Mouse (Mus musculus): Measurements from ENCODE around the gene Gm49510.

Gm49510 gene

GRCm38 (mm10) chr15:78899409-78899739, at the start of gene Gm49510:
Gm49510 (plus strand) TSS chr15:78899667.
- no peak for DNase-seq (ENCODE audit: inconsistent age in 2 of 2, low spot score in 1 of 2)

- peak in 1 of 2 experiments; percentile 56 for DNase-seq (ENCODE audit: inconsistent age in 2 of 2, low spot score in 1 of 2)
Measured at GRCm38 (mm10) chr15:78850059-78850824, 49.2 kb upstream of the Gm49510 start.

- peak in 1 of 2 experiments; percentile 69 for DNase-seq (ENCODE audit: inconsistent age in 2 of 2, low spot score in 1 of 2)
Measured at GRCm38 (mm10) chr15:78850944-78851343, 48.5 kb upstream of the Gm49510 start.

- DNase-seq (ENCODE audit: inconsistent age in 2 of 2, low spot score in 1 of 2) = peak; percentile 91 to 97
Measured at GRCm38 (mm10) chr15:78851505-78852153, 47.8 kb upstream of the Gm49510 start.

- DNase-seq (ENCODE audit: inconsistent age in 2 of 2, low spot score in 1 of 2) = no peak
Measured at GRCm38 (mm10) chr15:78855303-78855965, 44.0 kb upstream of the Gm49510 start, which contains the start of gene Lgals2. Lgals2 (minus strand) TSS chr15:78855529.

GRCm38 (mm10) chr15:78857009-78857408, 42.5 kb upstream of the Gm49510 start:
- peak in 1 of 2 experiments; percentile 65 for DNase-seq (ENCODE audit: inconsistent age in 2 of 2, low spot score in 1 of 2)

- no peak for DNase-seq (ENCODE audit: inconsistent age in 2 of 2, low spot score in 1 of 2)
Measured at GRCm38 (mm10) chr15:78859311-78859710, 40.2 kb upstream of the Gm49510 start.

- peak in 1 of 2 experiments; percentile 32 for DNase-seq (ENCODE audit: inconsistent age in 2 of 2, low spot score in 1 of 2)
Measured at GRCm38 (mm10) chr15:78859714-78860113, 39.8 kb upstream of the Gm49510 start.

GRCm38 (mm10) chr15:78862280-78862679, 37.2 kb upstream of the Gm49510 start:
- no peak for DNase-seq (ENCODE audit: inconsistent age in 2 of 2, low spot score in 1 of 2)

GRCm38 (mm10) chr15:78863154-78863553, 36.3 kb upstream of the Gm49510 start:
- DNase-seq (ENCODE audit: inconsistent age in 2 of 2, low spot score in 1 of 2) = no peak

- DNase-seq (ENCODE audit: inconsistent age in 2 of 2, low spot score in 1 of 2) = no peak
Measured at GRCm38 (mm10) chr15:78863852-78864253, 35.6 kb upstream of the Gm49510 start.

GRCm38 (mm10) chr15:78868398-78868797, 31.1 kb upstream of the Gm49510 start:
- no peak for DNase-seq (ENCODE audit: inconsistent age in 2 of 2, low spot score in 1 of 2)

GRCm38 (mm10) chr15:78868826-78869233, 30.6 kb upstream of the Gm49510 start:
- no peak for DNase-seq (ENCODE audit: inconsistent age in 2 of 2, low spot score in 1 of 2)

GRCm38 (mm10) chr15:78869775-78870174, 29.7 kb upstream of the Gm49510 start:
- DNase-seq (ENCODE audit: inconsistent age in 2 of 2, low spot score in 1 of 2) = peak in 1 of 2 experiments; percentile 78

GRCm38 (mm10) chr15:78872021-78872608, 27.4 kb upstream of the Gm49510 start:
- peak in 1 of 2 experiments; percentile 56 for DNase-seq (ENCODE audit: inconsistent age in 2 of 2, low spot score in 1 of 2)

- peak; percentile 52 to 73 for DNase-seq (ENCODE audit: inconsistent age in 2 of 2, low spot score in 1 of 2)
Measured at GRCm38 (mm10) chr15:78873803-78874435, 25.5 kb upstream of the Gm49510 start.

GRCm38 (mm10) chr15:78874989-78875388, 24.5 kb upstream of the Gm49510 start:
- no peak for DNase-seq (ENCODE audit: inconsistent age in 2 of 2, low spot score in 1 of 2)

- no peak for DNase-seq (ENCODE audit: inconsistent age in 2 of 2, low spot score in 1 of 2)
Measured at GRCm38 (mm10) chr15:78875537-78875936, 23.9 kb upstream of the Gm49510 start.

GRCm38 (mm10) chr15:78876258-78876696, 23.2 kb upstream of the Gm49510 start:
- DNase-seq (ENCODE audit: inconsistent age in 2 of 2, low spot score in 1 of 2) = peak; percentile 86 to 94

- DNase-seq (ENCODE audit: inconsistent age in 2 of 2, low spot score in 1 of 2) = peak; percentile 96 to 99
Measured at GRCm38 (mm10) chr15:78876991-78877809, 22.3 kb upstream of the Gm49510 start, which contains the start of gene Gga1. Gga1 (plus strand) TSS chr15:78877190.

Measured in adrenal gland, adult (tissue).